Mouse (Mus musculus): ENCODE measurements at regions not wholly inside any gene's neighbourhood (a gene's known extent, or its start where the extent isn't known, plus 50 kb on each side); places are given as distances from the start of the nearest gene placed in this dataset.

- TF ChIP-seq POLR2A (IDR thresholded peaks at IDR 0.05; ENCODE audit: extremely low read depth, insufficient read depth, low read length) (no peak), CTCF (IDR thresholded peaks at IDR 0.05; ENCODE audit: extremely low read depth, insufficient read depth, low read length) (no peak)
These were observed 525.4 kb downstream of the Ptprc start for GRCm38 (mm10) chr1:137650082-137650481.

Measured in cortical plate, adult 2 months (tissue).